Mouse (Mus musculus): ENCODE measurements at regions not wholly inside any gene's neighbourhood (a gene's known extent, or its start where the extent isn't known, plus 50 kb on each side); places are given as distances from the start of the nearest gene placed in this dataset.

DNA sequence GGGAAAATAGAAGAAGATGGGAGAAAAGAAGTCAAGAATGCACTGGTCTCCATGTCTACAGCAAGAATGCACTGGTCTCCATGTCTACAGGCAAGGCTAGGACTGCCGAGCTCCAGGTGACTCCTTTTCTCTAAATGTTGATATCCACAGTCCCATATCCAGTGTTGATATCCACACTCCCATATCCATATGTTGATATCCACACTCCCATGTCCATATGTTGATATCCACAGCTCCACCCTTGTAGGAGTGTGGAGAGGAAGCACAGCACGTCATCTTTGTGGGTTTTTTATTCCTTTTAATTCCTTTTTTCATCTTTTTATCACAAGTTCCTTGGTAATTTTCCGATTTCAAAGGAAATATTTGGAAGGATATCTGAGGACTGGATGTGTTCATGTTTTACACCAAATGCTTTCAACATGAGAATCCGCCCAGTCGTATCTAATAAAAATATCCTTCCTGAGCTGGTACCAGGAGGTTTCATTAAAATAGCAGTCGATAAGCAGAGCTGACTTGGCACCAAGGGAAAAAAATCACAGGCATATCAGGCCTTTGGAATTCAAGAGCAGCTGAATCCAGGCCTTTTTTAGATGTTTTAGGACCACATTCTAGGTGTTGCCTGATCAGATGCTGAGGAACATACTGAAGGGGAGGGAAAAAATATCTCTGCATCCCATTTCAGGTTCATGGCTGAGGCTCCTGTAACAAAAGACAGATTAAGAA is 653.7 kb upstream of the Cdh11 start:
- DNase-seq (ENCODE audit: low spot score) = no peak

DNA sequence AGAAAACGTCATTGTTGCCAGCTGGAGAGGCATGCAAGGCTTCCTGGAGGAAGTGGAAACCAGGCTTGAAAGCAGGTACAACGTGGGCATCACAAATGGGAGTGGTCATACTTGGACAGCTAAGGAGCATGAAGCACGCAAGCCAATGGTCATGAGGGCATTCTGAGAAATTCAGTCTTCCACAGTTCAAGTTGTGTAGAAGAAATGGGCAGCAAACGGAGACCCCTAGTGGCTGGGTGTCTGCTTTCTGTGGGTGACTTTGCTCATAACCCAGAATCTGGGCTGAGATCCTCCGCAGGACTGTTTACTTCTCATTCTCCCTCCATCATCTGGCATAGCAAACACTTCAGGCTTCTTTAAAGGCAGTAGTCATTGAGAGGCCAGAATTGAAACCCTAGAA is 655.7 kb upstream of the Cdh11 start:
- DNase-seq (ENCODE audit: low spot score) = no peak

DNA sequence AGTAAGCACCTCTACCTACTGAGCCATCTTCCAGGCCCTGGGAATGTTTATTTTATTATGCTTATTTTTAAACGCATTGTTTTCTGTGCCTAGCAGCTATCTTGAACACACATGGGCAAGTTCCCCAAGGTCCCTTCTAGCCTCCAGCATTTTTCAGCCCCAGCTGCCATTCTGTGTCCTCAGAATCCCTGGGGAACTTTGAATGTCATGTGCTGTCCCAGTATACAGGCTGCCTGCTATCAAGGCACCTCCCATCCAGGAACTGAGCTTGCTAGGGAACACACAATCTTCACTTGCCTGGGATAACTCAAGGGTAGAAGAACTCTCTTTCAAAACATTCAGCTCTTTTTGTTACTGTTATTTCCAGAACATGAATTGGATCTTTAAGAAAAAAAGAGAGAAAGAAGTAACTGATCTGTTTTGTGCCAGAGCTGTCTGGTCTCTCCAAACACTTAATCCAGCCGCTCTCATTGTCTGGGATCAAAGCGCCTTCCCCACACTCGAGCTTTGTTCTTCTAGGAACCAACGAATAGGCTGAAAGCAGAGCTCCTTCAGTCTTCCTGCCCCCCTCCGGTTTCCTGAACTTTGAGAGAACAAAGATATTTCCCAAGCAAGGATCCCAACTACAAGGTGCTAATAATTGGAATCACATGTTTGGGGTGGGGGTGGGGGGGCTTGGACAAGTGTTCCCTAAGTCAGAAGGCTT is 657.1 kb upstream of the Cdh11 start:
- DNase-seq (ENCODE audit: low spot score) = no peak

DNA sequence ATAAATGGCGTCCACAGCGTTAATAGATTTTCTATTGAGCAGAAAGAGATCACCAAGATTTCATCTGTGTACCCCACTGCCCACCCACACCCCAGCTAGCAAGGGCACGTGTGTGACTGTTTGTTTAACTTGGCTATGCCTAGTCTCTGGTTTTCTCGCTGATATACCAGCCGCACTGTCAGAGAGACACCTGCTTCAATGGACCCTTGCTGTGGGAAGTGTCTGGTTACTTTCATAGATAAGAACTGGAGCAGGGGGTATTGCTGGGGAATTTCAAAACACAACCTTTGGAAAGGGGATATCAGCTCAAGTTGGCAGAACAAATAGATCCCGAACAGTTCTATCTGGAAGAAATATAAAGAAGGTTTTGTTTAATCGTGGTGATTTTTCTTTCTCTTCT is 656.8 kb upstream of the Cdh5 start:
- no peak for DNase-seq (ENCODE audit: low spot score)

DNA sequence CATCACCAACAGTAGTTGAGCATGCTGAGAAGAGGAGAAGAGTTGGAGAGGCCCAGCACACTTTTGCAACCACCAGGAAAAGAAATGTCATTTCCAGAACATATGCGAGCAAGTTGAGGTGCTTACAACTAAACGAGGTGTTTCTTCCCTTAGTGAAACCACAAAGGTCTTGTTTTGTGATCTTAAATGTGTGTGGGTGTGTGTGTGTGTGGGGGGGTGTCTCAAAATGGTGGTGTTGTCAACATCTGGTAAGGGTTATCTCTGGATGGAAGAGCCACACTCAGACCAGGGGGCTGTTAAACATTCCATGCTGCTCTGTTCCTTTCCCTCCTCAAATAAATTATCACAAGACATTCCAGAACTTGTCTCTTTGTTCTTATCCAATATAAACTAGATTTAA is 656.0 kb upstream of the Cdh5 start:
- no peak for DNase-seq (ENCODE audit: low spot score)

DNA sequence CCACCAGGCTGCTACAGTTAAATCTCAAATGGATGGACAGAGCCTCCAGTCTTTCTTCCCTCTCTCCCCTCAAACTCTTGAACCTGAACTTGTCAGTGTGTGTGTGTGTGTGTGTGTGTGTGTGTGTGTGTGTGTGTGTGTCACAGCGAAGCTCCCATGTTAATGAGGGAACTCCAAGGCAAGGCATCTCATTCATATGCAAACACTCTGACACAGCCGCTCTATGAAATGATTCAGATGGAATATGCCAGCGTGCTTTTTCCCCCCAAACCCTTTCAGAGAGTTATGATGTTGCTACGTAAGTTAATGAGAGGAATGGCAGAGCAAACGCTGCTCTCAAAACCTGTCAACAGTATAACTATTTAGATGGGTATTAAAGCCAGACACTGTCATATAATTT is 653.5 kb upstream of the Cdh5 start:
- no peak for DNase-seq (ENCODE audit: low spot score)

DNA sequence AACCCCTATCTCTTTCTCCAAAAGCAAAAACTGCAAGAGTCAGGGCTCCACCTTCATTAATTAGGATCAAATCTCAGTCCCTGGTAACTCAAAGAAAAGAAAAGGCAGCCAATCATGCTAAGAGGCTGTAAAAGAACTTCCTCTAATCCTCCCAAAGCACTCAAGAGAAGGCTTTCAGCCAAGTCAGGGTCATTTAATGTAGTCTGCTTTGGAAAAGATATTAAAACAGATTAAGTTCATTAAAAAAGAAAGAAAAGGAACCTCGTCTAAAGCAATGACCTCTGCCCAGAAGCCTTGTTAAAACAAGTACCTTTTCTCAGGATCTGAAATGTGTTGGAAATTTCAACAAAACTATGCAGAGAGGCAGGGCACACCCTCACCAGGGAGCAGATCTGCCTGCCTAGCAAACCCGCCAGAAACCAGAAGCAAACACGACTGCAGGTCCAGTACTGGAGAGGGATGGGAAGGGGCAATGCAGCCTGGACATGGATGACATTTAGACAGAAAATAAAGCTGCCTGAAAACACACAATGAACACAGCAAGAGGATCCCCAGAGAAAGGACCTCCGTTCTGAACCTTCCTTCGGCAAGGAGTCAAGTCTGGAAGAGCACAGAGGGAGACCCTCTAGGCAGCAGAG is 649.9 kb upstream of the Cdh5 start:
- DNase-seq (ENCODE audit: low spot score) = no peak

DNA sequence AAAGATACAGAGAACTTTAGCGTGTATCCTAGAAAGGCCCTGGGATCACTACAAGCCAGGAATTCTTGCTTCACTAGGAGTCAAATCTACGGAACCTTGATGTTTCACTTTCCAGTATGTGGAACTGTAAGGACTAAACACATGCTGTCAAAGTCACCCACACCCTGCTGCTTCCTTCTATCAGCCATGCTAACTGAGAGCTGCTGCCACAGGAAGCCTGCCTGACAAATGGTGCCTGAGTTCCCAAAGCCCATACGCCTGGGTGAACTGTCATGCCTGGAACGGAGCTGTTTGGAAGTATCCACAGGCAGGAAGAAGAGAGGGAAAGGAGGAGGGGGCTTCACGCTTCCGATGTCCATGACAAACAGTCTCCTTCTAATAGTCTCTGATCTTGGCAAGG is 644.2 kb upstream of the Cdh5 start:
- no peak for DNase-seq (ENCODE audit: low spot score)

DNA sequence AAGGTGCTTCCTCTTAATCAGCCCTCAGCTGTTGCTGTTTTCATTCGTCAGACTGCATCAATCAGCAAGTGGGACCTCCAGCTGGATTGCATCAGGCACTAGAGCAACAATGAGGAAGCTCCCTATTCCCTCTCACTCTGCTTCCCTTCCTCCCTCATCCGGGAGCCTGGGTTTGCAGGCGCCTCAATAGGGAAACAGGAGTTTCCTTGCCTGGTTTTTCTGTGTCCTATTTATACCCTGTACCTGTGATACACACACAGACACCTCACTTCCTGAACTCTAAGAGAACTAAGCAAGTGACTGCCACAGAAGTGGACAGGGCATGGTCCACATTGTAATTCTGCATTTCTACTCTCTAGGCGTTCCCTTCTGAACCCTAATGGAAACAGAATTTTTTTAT is 637.9 kb upstream of the Cdh5 start:
- DNase-seq (ENCODE audit: low spot score) = no peak

DNA sequence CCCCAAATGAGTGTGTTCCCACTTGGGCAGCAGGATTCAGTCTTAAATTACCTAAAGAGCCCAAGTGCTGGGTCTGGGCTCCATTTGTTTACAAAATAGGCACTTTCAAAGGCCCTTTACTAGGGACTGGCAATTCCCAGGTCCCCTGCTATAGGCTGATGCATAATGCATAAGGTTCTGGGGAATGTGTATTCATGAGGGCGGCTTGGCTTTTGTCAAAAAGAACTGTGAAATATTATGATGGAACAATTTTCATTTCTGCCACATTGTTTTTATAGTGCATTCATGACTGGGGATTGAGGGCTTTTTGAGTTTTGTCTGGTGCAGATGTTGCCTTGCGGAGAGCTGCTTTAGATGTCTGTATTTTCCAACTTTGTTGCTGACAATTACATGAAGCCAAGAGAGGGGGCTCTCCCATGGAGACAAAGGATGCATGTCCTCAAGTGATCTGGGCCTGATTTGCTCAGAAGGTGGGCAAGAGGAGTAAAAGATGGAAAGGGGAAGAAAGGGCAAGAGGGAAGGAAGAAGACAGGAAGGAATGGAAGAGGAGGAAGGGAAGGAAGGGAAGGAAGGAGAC is 636.6 kb upstream of the Cdh5 start:
- no peak for DNase-seq (ENCODE audit: low spot score)

DNA sequence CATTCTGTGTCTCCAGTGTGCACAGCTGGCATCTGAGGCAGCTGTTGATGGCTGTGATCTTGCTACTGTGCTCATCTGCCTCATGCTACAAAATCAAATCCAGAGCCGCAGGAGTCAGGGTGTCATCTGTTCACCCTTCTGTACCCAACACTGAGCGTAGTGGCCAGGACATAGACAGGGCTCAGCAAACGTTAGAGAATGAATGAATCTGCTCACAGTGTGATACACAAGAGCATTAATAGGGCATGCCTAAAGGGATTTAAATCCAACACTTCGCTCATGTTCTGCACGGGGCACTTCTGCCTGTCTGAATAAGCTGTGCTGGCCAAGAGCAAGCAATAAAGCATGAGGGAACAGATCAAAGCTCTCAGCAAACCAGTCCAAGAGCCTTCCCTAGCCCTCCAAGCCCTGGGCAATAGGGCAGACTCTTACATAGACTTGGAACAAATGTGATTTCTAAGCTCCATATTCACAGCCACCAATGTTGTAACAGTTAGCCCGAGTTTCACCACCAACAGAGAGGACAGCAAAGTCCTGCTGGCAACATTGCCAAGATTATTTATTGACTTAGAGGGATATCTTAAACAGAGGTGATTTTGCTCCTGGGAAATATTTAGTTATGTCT is 633.8 kb upstream of the Cdh5 start:
- no peak for DNase-seq (ENCODE audit: low spot score)

DNA sequence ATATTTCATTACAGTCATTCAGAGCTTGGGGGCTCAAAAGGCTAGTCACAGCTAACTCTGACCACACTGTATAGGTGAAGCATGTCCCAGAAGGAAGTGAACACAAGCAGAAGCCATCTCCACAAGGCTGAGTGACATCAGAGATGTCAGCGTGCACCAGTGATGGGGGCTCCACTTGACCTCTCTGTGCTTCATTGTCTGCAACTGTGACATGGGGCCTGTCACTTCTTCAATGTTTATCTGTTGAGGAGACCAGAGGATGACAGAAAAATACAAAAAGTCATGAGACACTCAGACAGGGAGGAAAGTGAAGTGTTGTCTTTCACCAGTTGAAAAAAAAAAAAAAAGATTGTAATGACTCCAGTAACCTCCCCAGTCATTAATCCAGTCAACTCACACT is 632.4 kb upstream of the Cdh5 start:
- DNase-seq (ENCODE audit: low spot score) = no peak

DNA sequence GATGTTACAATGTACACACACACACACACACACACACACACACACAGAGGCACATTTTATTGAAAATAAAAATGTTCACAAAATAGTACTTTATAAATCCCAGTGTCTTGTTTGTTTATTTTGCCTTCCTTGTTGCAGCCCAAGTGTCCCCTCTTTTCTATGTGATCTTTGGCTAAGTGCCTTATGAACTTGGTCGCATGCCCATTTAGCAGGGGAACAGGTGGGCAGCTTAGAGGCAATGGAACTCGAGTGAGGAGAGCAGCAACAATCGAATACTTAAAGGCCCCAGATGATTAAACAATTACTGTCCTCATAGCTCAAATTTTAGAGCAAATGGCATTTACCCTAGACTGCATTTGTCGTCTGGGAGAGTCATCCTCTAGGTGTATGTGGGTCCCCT is 631.1 kb upstream of the Cdh5 start:
- DNase-seq (ENCODE audit: low spot score) = no peak

DNA sequence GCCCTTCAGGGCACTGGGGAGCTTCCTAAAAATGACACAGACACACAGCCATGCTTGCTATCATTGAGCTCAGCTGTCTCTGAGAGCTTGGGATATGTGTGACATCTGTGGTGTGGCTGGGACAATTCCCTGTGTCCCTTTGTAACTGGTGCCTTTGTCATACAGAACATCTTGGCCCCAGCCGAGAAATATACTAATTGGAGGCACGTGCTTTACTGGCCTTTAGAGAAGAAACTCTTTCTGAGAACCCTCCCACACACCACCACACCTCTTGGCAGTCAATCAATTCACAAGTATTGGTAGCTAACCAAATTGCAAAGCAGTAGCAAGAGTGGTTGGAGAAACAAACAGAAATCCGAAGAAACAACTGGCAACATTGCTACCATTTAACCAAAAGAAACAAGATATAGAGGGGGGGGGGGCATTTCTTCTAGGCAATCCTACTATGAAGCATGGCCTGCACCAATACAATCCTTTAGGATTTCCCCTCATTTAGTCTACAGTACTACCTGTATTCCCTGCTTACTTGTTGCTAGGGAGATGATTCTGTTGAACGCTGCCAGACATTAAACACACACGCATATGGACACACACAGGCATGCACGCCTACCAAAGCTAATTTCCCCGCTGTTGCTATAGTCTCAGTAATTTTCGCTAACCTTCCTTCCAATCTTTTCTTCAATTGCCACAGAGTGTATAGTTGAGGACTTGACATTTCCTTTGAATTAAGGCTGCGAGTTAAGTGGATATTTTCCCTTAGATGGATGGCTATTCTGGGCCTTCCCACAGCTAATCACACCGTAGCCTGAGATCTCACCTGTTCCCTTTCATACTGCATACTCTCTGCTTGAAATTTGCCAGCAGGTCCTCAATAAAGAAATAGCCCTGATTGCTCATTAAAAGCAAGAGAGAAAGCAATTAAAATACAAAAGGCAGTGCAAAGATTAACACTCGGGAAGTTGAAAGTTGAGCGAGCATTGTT is 625.3 kb upstream of the Cdh5 start:
- DNase-seq (ENCODE audit: low spot score) = no peak

DNA sequence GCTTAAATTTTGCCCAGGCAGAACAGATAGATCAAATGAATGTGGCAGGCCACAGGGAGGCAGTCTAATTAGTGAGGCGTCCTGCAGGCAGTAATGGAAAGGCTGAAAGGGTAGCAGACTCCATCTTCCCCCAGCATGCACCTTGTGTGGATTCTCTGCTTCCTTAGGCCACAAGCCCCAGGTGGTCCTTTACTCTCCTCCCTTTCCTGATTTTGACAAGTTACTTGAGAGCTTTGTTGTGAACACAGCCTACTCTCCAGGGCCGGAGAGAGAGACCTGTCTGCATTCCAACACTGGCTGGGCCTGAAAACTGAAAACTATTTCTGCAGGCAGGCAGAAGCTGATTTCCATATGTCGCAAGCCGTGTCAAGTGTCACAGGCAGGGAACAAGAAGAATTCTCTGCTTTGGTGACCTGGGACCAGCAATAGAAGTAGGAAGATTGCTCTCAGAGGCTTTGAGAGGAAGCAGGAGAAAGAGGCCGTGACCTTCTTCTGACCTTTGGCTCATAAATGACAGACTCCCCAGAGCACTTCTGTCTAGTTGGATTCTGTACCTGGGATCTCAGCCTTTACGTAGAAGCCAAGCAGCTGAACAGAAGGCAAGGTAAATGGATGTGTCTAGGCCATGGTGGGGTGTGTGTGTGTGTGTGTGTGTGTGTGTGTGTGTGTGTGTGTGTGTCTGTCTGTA is 619.2 kb upstream of the Cdh5 start:
- no peak for DNase-seq (ENCODE audit: low spot score)

DNA sequence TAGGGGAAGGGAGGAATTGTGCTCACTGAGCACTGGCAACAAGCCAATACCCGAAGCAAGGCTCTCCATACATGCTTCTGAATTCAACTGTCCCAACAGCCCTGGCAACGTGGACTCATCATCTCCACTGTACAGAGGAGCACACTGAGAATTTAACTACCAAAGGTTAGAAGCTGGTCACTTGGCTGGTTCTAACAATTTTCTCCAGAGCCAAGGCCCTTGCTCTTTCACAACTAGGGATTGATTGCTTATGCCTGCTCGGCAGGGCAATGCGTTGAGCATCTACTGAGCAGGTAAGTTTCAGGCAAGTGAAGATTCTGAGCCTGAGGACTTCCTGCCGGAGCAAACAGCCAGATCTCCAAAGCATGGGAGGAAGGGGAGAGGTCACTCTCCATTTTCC is 616.0 kb upstream of the Cdh5 start:
- no peak for DNase-seq (ENCODE audit: low spot score)

DNA sequence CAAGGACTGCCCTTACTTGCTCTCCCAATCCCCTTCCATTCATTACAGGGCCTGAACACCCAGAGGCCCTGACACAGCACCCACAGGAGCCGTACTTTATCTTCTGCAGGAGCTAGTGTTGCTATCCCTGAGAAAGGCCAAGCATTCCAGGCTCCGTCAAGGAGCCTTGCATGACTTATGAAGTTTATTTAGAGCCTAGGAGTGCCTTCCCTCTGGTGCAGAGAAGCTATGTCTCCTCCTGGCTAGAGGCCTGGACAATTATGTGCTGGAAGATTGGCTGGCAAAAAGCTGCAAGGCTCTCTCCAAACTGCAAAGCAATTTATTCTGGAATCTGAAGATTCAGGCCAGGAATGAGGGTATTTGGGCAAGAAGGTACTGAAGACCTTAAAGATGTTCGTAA is 612.0 kb upstream of the Cdh5 start:
- DNase-seq (ENCODE audit: low spot score) = no peak

DNA sequence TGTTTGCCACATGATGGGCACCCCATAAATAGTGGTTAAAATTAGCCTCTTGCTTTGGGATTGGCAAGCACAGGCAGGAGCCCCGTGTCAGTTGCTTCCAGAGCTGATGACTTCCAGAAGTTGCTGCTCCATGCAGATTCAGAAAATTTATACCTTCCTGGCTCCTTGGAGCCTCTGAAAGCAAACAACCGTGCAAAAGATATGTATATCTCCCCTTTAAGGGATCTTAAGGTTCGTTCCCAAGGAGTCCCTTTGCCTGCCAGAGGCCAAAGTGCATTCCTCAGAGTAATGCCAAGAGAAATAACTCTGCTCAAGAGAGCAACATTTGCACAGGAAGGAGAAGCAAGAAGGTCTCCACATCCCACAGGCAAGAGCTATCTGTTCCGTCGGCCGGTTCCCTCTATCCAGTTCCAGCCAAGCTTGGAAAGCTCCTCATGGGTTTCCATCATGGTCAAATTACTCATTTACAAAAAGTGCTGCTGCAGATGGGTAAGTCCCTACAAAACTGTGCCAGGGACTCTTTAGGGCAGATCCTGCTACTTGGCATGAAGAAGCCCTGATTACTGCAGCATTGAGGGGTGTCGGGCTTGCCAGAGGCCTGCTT is 608.4 kb upstream of the Cdh5 start:
- DNase-seq (ENCODE audit: low spot score) = no peak

DNA sequence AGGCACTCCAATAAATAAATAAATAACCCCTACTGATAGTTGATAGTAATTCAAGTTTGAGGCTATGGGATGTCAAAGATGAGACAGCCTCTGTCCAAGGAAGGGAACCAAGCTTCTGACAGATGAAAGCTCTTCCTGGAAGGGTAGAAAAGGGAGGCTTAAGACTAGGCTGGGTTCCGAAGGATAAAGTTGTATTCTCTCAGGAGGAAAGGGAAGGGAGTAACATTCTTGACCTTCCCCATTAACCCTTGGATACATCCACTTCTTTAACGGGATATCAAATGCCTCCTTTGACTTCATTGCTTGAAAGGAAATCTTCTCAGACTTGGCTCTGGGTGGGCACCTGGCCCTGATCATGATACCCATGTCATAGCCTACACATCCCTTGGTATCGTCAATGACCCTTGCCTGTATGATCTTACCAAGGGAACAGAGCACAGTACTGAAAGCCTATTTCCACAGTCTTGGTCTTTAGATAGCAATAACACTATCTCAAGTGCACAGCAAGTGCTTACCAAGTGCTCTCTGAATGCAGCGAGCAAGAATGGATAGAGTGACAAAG is 607.4 kb upstream of the Cdh5 start:
- DNase-seq (ENCODE audit: low spot score) = no peak

DNA sequence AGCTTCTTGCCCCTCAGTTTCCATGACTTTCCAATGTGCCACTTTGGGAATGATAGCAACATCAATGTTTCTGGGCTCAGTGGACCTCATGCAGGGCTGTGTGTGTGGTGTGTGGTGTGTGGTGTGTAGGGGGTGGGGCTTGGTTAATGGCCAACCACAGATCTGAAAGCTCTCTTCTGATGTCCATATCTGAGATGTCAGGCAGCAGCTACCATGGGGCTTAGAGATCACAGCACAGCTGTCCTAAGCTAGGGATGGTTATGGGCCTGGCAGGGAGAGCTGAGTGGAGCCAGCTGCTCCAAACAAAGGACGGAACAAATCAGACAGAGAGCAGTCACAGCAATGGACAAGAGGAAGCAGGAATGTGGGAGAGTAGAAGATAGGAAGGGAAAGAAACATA is 606.8 kb upstream of the Cdh5 start:
- DNase-seq (ENCODE audit: low spot score) = no peak
